Mouse (Mus musculus): ENCODE measurements around the gene Ipcef1. TPM values are rescaled to one million over a fixed set of nuclear protein-coding genes. Genes with fewer than 3 reads are reported as not detected.

The Ipcef1 gene
- total RNA-seq, 2 experiments from 2014 or later: 80.3 to 86.4 TPM

DNA sequence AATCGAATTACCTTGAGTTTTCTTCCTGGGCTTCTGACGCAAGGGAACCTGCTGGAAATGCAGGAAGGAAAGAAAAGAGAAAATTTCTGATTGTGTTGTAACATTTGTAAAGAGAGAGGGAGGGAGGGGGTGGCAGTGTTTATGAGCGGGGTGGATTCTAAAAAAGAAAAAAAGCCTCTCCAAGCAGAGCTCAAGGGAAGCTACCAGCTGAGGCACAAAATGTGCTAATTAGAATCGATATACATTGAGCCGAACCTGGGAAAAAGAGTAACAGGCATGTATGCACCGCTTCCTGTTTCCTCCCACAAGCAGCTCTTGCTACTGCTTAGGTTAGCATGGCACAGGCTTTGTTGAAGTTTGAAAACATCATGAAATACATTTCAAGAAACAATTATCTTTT lies 72.0 kb downstream of the Ipcef1 start:
- intact Hi-C loops (cut with DNase I): no loop called here
- peak; percentile 21 to 28 for DNase-seq (ENCODE audit: low spot score in 2 of 2)

- DNase-seq (ENCODE audit: low spot score in 2 of 2): no peak
- intact Hi-C loops (cut with DNase I): loop anchor here (5.0 kb wide), 2 partner anchors 47 to 92 kb away; no protein-coding TSS in a partner anchor
Measured at GRCm38 (mm10) chr10:6979789-6980188, 72.5 kb downstream of the Ipcef1 start.

DNA sequence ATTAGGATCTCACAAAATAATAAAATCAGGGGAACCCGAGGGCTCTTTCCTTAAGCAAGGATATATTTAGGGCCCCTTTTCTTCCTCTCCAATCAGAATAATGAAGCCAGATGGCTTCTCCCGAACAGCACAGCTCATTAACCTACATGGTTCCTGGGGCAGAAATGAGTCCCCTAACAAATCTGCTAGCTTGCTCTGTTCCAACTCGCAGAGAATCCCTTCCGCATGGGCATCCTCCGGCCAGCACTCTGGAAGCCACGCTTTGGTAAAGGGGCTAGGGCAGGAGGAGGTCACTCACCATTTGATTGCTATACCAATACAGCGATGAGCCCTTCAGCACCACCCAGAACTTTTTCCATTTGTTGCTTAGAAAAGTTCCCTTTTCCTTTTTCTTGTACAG lies 73.1 kb downstream of the Ipcef1 start:
- intact Hi-C loops (cut with DNase I): loop anchor here (5.0 kb wide), 2 partner anchors 47 to 92 kb away; no protein-coding TSS in a partner anchor
- no peak for DNase-seq (ENCODE audit: low spot score in 2 of 2)

GRCm38 (mm10) chr10:6978733-6979132 lies 73.5 kb downstream of the Ipcef1 start:
- DNase-seq (ENCODE audit: low spot score in 2 of 2): no peak
- intact Hi-C loops (cut with DNase I): loop anchor here (5.0 kb wide), 2 partner anchors 46 to 91 kb away; no protein-coding TSS in a partner anchor

GRCm38 (mm10) chr10:6977843-6978242 lies 74.4 kb downstream of the Ipcef1 start:
- DNase-seq (ENCODE audit: low spot score in 2 of 2): peak in 1 of 2 experiments; percentile 34
- intact Hi-C loops (cut with DNase I): loop anchor here (5.0 kb wide), 2 partner anchors 46 to 91 kb away; no protein-coding TSS in a partner anchor

DNA sequence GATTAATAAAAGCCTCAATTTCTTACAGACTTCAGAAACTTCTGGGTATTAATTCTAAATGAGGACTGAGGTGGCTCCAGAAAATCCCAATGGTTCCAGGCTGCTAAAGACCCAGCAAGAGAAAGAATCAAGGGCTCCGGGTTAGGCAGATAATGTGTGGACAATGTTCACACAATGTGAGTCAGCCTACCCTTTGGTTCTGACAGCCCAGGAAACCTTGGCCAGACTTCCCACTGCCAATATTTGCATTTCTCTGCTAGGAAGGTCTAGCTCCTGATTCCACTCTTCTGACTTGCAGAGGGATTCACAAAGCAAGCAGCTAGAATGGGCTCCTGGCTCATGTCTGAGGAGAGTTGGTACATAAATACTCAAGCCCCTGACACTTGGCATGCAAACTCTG lies 83.9 kb downstream of the Ipcef1 start:
- intact Hi-C loops (cut with DNase I): no loop called here
- DNase-seq (ENCODE audit: low spot score in 2 of 2): no peak

GRCm38 (mm10) chr10:6967588-6968242 lies 84.6 kb downstream of the Ipcef1 start:
- intact Hi-C loops (cut with DNase I): no loop called here

GRCm38 (mm10) chr10:6958791-6959190 lies 93.5 kb downstream of the Ipcef1 start:
- no peak for DNase-seq (ENCODE audit: low spot score in 2 of 2)
- intact Hi-C loops (cut with DNase I): no loop called here

More at GRCm38 (mm10) chr10:6967588-6968242, 84.6 kb downstream of the Ipcef1 start:
- no peak for DNase-seq (ENCODE audit: low spot score in 2 of 2)

DNA sequence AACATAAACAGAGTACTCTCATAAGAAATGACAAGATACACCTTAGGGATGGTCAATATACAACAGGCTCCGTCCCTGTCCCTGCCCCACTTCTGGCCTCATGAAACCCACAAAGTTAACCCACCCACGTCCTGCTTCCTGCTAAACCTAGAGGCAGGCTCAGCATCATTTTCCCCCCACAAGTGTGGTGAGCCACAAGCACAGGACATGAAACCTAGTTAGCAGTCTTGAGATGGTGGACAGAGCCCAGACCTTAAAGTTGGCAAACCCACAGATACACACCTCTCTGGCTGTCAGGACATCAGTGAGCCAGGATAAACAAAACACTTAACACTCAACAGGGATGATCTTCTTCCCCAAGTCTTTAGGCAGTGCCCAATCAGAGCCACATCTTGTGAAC lies 95.9 kb downstream of the Ipcef1 start:
- DNase-seq (ENCODE audit: low spot score in 2 of 2): no peak
- intact Hi-C loops (cut with DNase I): no loop called here

DNA sequence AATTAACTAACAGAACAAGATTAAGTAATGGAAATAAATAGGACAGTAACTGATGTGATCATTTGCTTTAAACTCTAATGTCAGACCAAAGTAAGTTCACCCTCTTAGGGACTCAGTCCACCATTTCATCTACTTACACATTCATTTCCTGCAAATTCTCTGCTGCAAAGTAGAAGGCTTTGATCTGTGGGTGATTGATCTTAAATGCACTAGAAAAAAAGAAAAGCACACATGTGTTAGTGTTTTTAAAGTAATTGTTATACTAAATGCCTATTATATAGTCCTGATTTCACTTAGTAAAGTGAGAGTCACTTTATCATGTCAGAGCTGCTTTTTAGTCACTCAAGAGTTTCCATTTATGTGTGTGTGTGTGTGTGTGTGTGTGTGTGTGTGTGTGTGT lies 97.7 kb downstream of the Ipcef1 start:
- intact Hi-C loops (cut with DNase I): no loop called here
- no peak for DNase-seq (ENCODE audit: low spot score in 2 of 2)

DNA sequence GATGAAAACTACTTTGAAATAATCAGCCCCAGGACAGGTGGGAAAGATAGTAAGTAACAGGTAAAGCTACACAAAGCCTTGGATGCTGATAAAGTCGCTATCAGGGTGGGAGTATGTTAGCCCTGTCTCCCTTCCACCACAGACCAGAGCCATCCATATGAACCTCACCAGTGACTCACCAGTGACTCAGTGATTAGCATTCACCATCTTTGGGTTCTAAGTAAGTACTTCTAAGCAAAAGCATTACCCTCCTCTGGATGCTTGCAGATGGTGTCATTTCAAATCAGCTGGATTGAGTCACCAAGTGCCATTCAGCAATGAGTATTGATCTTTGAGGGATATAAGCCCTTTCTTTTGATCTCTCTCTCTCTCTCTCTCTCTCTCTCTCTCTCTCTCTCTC lies 99.2 kb downstream of the Ipcef1 start:
- intact Hi-C loops (cut with DNase I): no loop called here
- no peak for DNase-seq (ENCODE audit: low spot score in 2 of 2)

GRCm38 (mm10) chr10:6936671-6937425 lies 115.4 kb downstream of the Ipcef1 start:
- DNase-seq (ENCODE audit: low spot score in 2 of 2): peak; percentile 65 to 89
- intact Hi-C loops (cut with DNase I): no loop called here

- no peak for DNase-seq (ENCODE audit: low spot score in 2 of 2)
- intact Hi-C loops (cut with DNase I): loop anchor here (5.0 kb wide), 1 partner anchor 43 kb away; no protein-coding TSS in a partner anchor
Measured at GRCm38 (mm10) chr10:6934776-6935175, 117.5 kb downstream of the Ipcef1 start.

DNA sequence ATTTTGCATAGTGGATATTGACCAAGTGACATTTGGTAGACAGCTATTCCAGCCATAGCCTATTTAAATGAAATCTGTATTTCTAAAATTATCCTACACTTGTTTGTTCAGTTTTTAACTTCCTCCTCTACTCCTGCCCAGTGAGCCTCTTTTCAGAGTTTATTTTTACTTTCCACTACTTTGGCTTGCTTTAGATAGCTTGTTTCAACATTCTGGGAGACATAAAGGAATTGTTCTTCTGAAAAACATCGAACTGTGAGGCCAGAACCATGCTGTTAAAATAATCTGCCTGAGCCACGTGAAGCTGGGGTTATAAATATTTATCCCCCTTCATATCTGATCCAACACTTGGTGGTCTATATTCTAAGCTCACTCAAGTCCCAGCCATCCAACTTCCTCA lies 121.4 kb downstream of the Ipcef1 start:
- intact Hi-C loops (cut with DNase I): loop anchor here (5.0 kb wide), 1 partner anchor 46 kb away; no protein-coding TSS in a partner anchor
- DNase-seq (ENCODE audit: low spot score in 2 of 2): no peak

DNA sequence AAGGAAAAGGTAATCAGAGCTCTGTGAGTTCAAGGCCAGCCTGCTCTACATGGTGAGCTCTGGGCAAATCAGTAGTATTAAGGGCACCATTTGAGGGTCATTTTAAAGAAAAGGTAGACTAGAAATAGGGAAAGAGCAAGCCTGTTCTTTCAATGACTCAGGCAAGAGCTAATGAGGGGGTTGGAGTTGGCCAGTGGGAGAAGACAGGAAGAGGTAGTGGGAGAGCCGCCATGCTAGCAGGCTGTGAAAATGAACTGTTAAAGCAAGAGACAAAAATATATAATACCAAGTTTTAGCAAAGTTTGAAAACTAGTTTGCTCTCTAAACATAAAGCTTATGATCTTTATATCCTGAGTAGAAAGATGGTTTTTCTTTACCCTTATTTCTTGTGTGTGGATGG lies 121.9 kb downstream of the Ipcef1 start:
- intact Hi-C loops (cut with DNase I): loop anchor here (5.0 kb wide), 1 partner anchor 47 kb away; no protein-coding TSS in a partner anchor
- no peak for DNase-seq (ENCODE audit: low spot score in 2 of 2)

DNA sequence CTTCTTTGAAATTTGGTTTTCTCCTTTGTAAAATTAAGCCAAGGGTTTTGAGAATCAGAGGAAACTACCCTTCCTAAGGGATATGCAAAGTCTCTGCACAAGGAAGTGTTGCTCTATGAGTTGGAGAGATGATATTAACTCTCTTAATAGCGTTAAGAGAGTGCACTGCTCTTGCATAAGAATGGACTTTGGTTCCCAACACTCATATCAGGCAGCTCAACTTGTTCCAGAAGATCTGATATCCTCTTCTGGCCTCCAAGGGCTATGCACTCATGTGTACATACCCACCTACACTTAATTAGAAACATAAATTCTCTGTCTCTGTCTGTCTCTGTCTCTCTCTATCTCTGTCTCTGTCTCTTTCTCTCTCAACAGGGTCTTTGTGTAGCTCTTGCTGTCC lies 123.4 kb downstream of the Ipcef1 start:
- no peak for DNase-seq (ENCODE audit: low spot score in 2 of 2)
- intact Hi-C loops (cut with DNase I): no loop called here

GRCm38 (mm10) chr10:6927600-6928223 lies 124.6 kb downstream of the Ipcef1 start:
- intact Hi-C loops (cut with DNase I): no loop called here
- DNase-seq (ENCODE audit: low spot score in 2 of 2): no peak

- no peak for DNase-seq (ENCODE audit: low spot score in 2 of 2)
- intact Hi-C loops (cut with DNase I): no loop called here
Measured at GRCm38 (mm10) chr10:6926724-6927123, 125.6 kb downstream of the Ipcef1 start.

DNA sequence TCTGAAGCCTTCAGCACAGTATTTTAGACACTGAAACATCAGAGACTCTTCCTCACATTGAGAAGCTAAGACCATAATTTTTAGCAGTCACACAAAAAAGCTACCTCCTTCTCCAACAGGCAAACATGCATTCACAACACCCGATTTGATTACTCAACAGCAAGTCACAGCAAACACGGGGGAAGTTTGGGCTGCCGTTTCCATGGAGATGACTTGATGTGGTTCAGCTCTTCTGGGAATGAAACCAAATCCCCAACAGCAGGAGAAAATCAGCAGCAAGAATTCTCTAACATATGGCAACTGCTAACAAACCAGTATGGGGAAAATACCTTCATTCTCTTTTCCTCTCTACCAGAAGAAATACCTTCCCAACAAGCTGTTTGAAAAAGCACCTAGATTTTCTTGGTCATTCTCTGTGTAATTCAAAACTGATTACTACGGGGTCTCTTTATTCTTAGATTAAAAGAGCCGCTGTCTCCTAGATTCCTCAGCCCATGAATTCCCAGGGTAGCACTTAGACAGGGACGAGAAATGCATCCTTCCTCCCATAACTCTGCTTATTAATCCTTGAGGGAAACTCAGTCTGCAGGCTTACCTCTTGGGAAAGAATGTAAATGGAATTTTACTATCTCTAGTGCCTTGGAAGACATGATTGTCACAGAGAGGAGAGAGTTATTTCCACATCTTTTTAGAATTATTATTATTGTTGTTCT lies 135.6 kb downstream of the Ipcef1 start:
- DNase-seq (ENCODE audit: low spot score in 2 of 2): peak; percentile 75 to 93
- intact Hi-C loops (cut with DNase I): no loop called here

Measured in left cerebral cortex, postnatal 14 days (tissue).